Mouse (Mus musculus) urinary bladder, postnatal 25 days (tissue): Measurements from ENCODE around the gene Snx27.

Experiments
- DNase-seq: peaks from one replicate; pipeline ENCODE4 v3.0.0; 2022; ENCODE audit warnings: low spot score

Gene Snx27

GRCm38 (mm10) chr3:94567242-94567641 lies 15.3 kb downstream of the Snx27 start:
- no peak for DNase-seq

DNA sequence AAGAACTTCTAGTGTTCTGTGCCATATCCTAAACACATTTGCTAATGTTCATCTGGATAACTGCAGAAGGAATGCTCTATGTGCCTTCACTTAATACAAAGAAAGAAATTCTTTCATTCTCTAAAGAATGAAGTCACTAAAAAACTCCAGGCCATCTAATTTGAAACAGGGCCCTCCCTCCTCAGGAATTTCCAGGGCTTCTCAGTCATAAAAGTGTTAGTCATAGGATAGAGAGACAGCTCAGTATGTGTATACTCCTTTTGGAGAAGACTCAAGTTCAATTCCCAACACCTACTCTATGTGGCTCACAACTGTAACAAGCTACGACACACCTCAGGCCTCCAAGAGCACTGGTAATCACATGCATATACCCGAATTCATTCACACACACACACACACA lies 17.0 kb downstream of the Snx27 start:
- DNase-seq = no peak

DNA sequence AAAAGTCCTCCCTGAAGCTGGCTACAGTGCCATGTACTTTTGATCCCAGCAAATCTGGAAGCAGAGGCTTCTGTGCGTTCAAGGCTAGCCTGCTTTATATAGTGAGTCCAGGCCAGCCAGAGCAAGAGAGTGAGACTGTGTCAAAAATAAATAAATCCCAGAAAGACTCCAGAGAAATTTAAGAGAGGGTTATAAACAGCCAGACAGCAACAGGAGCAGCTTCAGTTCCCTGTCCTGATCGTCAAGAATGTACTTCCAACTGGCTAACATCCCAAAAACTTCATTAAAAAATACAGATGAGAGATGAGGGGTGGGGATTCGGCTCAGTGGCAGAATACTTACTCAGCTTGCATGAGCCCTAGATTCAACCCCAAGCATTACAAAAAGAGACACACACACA lies 17.4 kb downstream of the Snx27 start:
- DNase-seq = no peak

- no peak for DNase-seq
These were observed 18.0 kb downstream of the Snx27 start for GRCm38 (mm10) chr3:94564356-94565010.

- no peak for DNase-seq
These were observed 19.4 kb downstream of the Snx27 start for GRCm38 (mm10) chr3:94563163-94563562.

DNA sequence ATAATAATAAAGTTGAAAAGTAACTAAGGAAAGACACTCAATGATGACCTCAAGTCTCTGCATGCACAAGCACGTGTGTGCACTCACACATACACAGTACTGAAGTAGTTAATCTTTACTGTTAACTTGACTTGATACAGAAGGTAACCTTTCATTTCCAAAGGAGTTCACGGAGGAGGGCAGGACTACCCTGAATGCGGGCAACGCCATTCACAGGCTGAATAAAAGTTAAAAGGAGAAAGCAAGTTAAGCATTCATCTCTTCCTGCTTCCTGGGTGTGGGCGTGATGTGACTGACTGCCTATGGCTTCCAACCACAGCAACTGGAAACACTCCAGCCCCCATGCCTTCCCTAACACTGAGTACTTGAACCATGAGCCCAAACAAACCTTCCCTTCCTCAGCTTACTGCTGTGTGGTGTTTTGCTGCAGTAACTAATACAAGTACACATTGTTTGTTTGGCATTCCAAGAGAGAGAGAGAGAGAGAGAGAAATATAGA lies 22.5 kb downstream of the Snx27 start:
- no peak for DNase-seq

- no peak for DNase-seq
These were observed 33.5 kb downstream of the Snx27 start for GRCm38 (mm10) chr3:94549041-94549440.

DNA sequence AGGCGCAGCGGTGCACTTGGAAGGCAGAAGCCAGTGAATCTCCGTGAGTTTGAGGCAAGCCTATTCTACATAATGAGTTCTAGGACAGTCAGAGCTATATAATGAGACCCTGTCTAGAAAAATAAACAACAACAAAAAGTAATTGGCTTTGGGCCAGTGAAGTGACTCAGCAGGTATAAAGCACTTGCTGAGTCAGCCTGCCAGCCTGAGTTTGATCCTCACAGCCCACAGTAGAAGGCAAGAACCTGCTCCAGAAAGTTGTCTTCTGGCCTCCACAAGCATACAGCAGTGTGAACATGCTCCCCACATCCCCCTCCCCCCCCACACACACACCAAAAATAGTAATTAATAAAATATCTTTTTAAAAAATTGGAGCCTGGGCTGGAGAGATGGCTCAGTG lies 45.3 kb downstream of the Snx27 start:
- no peak for DNase-seq

DNA sequence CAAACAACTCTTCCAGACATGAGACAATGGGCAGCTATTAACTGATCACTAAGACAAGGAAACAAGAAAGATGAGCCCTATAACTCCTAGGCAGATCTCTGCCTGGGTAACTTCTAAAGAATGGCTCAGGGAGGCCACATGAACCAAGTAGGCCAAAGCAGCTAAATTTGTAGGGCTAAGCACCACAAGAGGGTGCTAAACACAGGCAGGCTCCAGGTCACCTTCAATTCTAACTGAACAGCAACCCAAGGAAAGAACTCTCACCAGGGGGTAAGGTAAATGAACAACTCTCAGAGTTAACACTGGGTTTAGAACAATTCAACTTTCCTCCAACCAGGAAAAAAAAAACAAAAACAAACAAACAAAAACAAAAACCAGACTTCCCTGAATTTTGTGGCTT lies 48.5 kb downstream of the Snx27 start:
- DNase-seq = peak; percentile 25

- no peak for DNase-seq
These were observed 55.8 kb downstream of the Snx27 start for GRCm38 (mm10) chr3:94526731-94527130.

GRCm38 (mm10) chr3:94506664-94507063 lies 75.9 kb downstream of the Snx27 start:
- no peak for DNase-seq

DNA sequence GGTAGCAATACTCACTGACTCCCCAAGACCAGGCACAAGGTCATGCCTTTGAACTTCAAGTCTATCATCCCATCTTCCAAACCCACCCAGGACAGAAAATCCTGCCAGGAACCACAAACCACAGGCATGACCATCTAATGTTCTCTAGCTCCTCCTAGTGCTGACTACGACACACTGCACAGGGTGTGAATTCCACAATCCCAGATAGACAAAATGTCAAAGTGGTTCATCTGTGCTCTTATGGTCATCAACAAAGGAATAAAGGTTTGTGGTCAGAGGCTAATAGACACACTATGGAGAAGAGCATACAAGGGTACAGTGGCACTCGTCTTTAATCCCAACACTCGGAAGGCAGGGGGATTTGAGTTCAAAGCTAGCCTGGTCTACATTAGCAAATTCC lies 80.3 kb downstream of the Snx27 start:
- no peak for DNase-seq

DNA sequence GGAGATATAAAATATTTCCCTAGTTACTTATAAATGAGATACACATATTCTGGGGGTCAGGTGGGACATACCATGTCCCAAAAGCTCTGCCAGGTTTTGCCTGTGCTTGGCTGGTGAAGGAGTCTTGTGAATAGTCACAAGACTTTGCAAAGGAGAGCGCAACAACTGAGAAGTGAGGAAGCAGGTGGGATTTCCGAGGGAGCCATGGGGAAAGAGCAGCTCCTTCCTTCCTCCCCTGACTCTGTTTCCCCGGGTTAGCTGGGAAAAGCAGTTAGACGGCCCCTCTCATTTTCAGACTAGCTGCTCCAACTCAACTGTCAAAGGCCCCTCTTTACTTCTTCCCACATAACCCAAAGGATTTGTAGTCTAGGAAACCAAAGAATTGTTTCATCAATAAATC lies 85.4 kb downstream of the Snx27 start:
- no peak for DNase-seq

GRCm38 (mm10) chr3:94487581-94487980 lies 94.9 kb downstream of the Snx27 start:
- DNase-seq = no peak

DNA sequence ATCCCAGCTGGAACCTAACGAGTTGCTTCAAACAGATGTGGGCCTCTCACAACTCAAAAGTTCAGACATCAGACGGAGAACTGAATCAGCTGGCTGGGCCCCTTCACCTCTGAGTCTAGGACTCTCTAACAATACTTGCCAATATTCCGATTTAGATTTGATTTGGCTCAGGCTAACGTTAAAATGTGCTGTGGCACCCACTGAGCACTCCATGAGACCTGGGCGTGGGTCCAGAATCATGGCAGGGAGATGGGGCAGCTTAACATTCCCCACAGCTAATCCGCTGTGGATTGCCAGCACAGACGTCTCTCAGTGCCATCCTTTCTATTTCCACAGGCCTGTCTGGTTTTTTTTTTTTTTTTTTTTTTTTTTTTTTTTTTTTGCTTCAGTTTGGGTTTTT lies 96.6 kb downstream of the Snx27 start:
- no peak for DNase-seq

DNA sequence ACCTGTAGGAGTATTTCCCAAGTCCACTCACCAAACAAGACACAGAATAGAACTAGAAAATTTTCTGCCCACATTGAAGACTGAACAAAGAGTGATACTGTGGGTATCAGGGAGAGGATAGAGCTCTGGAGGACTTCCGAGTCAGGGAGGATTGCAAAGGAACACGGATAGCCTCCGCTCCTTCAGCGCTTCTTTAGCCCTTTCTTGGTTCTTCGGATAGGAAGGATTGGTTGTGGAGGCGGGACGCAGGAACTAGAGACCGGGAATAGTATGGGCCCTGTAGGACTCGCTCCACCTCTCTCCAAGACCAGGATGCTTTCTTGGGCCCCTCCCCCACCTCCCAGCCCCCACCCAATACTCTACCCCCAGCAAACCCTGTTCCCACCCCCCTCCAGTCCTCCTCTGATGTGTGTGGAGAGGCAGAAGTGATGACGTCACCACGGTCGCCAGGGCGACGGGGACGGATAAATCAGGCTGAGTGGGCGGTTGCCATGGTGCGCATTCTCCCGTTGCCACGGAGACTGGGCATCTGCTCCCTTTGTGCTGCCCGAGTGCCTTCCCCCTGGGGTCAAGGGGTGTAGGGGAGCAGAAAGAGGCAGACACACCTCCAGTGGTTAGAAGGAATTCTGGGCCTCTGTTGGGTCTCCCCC lies 98.6 kb downstream of the Snx27 start:
- no peak for DNase-seq

- DNase-seq = peak; percentile 15
These were observed 99.6 kb downstream of the Snx27 start for GRCm38 (mm10) chr3:94482764-94483385.

- DNase-seq = no peak
These were observed 101.1 kb downstream of the Snx27 start for GRCm38 (mm10) chr3:94481429-94481828.

- no peak for DNase-seq
These were observed 102.1 kb downstream of the Snx27 start, which contains the start of gene Riiad1 for GRCm38 (mm10) chr3:94480291-94480884. TSS of gene Riiad1 (minus strand) at chr3:94480341.

DNA sequence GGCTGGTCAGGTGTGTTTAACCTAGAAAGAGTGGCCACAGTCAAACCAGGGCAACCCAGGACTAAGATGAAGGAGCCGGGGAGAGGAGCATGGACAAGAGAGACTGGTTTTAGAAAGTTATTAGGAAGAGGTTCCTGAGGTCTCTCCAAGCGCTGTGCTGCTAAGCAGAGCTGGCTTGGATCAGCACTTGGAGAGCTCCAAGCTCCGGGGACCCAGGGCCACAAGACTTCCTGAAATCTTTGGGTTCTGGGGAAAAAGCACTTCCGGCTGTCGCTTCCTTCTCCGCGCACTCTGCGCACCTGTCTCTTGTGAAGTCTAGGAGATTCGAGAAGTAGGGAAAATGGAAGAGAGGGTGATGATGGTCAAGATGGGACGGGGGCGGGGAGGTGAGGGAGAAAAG lies 103.0 kb downstream of the Snx27 start:
- DNase-seq = no peak

DNA sequence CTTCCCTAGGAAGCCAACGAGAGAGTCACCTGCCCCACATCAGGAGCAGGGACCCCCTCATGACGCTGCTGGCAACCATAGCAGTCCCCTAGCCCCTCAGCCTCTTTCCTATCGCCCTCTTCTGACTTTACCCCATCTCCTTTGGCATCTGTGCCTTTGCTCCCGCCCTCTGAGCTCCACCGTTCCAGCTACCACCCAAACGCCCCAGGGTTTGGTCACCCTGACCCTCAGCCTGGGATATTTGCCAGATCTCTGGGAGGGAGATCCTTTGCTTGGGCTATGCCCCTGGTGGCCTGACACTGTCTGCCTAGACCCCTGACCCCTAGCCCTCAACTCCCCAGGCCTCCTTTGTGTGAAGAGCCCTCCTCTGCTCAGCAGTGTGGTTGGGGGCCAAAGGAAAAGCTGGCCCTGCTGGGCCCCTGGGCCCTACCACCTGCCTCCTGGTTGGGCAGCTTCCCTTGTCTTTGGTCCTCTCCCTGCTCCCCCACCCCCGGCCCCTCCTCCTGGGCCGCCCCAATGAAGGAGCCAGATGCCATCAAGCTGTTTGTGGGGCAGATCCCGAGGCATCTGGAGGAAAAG lies 103.8 kb downstream of the Snx27 start:
- no peak for DNase-seq

DNA sequence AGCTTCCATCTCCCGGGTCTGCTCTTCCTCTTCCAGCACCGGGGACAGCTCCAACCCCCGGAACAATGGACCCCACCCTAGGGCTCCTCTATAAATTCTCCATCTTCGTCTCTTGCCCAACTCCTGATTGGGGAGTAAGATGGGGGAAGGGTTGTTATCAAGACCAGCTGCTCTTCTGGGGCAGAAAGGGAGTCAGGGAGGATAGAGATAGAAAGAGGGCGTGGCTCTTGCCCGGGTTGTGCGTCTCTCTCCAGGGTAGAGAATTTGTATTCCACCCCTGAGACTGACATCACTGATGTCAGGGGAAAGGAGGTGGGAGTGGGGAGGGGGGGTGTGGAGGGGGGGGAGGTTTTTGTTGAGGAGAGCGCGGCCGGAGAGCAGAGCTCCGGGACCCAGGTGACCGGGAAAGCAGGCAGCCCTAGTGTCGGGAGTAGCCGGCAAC lies 104.5 kb downstream of the Snx27 start, which contains the start of gene Celf3:
TSS of gene Celf3 (plus strand) at position 315 of the 442 bp plus-strand sequence.
- no peak for DNase-seq
